Mouse (Mus musculus) heart, embryonic 11.5 days (tissue): ENCODE measurements at regions not wholly inside any gene's neighbourhood (a gene's known extent, or its start where the extent isn't known, plus 50 kb on each side); places are given as distances from the start of the nearest gene placed in this dataset.

Experiments
- ATAC-seq: fragments of 200-750 bp; cut with Nextera tagmentation; replicated peaks from 2 replicates; pipeline ENCODE4 v1.8.0; 2017; ENCODE audit warnings: moderate library complexity; ENCODE audit not compliant: insufficient number of reproducible peaks, low FRiP score, low TSS enrichment
- H3K27ac ChIP-seq: fragments of 300-500 bp; sonication (generic); 2 replicates; pipeline ENCODE4 v1.5.1; 2014; ENCODE audit warnings: mild to moderate bottlenecking, low read depth, low read length
- H3K27me3 ChIP-seq: fragments of 300-500 bp; sonication (generic); 2 replicates; pipeline ENCODE4 v1.6.1; 2014; ENCODE audit warnings: mild to moderate bottlenecking, low read length, mixed read lengths; ENCODE audit not compliant: control insufficient read depth, insufficient read depth
- H3K36me3 ChIP-seq: fragments of 300-500 bp; sonication (generic); 2 replicates; pipeline ENCODE4 v1.6.1; 2014; ENCODE audit warnings: mild to moderate bottlenecking, low read length, moderate library complexity, mixed read lengths; ENCODE audit not compliant: control insufficient read depth, insufficient read depth
- H3K4me1 ChIP-seq: fragments of 300-500 bp; sonication (generic); 2 replicates; pipeline ENCODE4 v1.6.1; 2014; ENCODE audit warnings: low read length; ENCODE audit not compliant: control insufficient read depth, insufficient read depth
- H3K4me2 ChIP-seq: fragments of 300-500 bp; sonication (generic); 2 replicates; pipeline ENCODE4 v1.6.1; 2014; ENCODE audit warnings: mild to moderate bottlenecking, moderate library complexity
- H3K4me3 ChIP-seq: fragments of 300-500 bp; sonication (generic); 2 replicates; pipeline ENCODE4 v1.5.1; 2014; ENCODE audit warnings: low read depth, low read length
- H3K9ac ChIP-seq: fragments of 300-500 bp; sonication (generic); 2 replicates; pipeline ENCODE4 v1.6.1; 2014; ENCODE audit warnings: mild to moderate bottlenecking, low read depth, low read length, moderate library complexity
- H3K9me3 ChIP-seq: fragments of 300-500 bp; sonication (generic); replicated peaks from 2 replicates; pipeline ENCODE4 v1.6.1; 2016; ENCODE audit warnings: low read length; ENCODE audit not compliant: control insufficient read depth
- WGBS: fragments of 180-500 bp; shearing (Covaris S2); extraction: QIAGEN DNeasy Blood & Tissue Kit; methylation state at CpG from one replicate; pipeline ENCODE4 v1.1.7; 2014; ENCODE audit not compliant: insufficient replicate concordance; 5-methylcytosine and 5-hydroxymethylcytosine counted together

- H3K4me3 ChIP-seq, result no peak overlapping the region
- 64% methylated on average over 3 of the region's 3 CpGs for WGBS
- no peaks in the 10 kb centered on the region for H3K36me3 ChIP-seq
- no peak overlapping the region for H3K4me2 ChIP-seq
- H3K9ac ChIP-seq, result no peak overlapping the region
- H3K9me3 ChIP-seq, result no peaks in the 10 kb centered on the region
- no peaks in the 10 kb centered on the region for H3K4me1 ChIP-seq
- no peak for ATAC-seq
- no peaks in the 10 kb centered on the region for H3K27me3 ChIP-seq
- no peak overlapping the region for H3K27ac ChIP-seq
These were observed 83.8 kb downstream of the Fasl start for GRCm38 (mm10) chr1:161704527-161704926.

GRCm38 (mm10) chr1:161695886-161696285, 92.4 kb downstream of the Fasl start:
- Histone ChIP-seq H3K9me3 (no peaks in the 10 kb centered on the region), H3K4me2 (no peak overlapping the region), H3K27ac (no peak overlapping the region), H3K4me1 (no peaks in the 10 kb centered on the region), H3K27me3 (no peaks in the 10 kb centered on the region), H3K4me3 (no peak overlapping the region), H3K9ac (no peak overlapping the region), H3K36me3 (no peaks in the 10 kb centered on the region)
- ATAC-seq, result no peak
- 44% methylated on average over 5 of the region's 5 CpGs for WGBS

- Histone ChIP-seq H3K36me3 (no peaks in the 10 kb centered on the region), H3K4me2 (no peak overlapping the region), H3K4me3 (no peak overlapping the region), H3K4me1 (no peaks in the 10 kb centered on the region), H3K27me3 (no peaks in the 10 kb centered on the region), H3K9me3 (no peaks in the 10 kb centered on the region), H3K27ac (no peak overlapping the region), H3K9ac (no peak overlapping the region)
- WGBS, result 75% methylated on average over 6 of the region's 6 CpGs
- ATAC-seq, result no peak
These were observed 94.5 kb downstream of the Fasl start for GRCm38 (mm10) chr1:161693768-161694160.

- no peak for ATAC-seq
- Histone ChIP-seq H3K27me3 (no peaks in the 10 kb centered on the region), H3K4me1 (no peaks in the 10 kb centered on the region), H3K4me2 (no peak overlapping the region), H3K4me3 (no peak overlapping the region), H3K9me3 (no peaks in the 10 kb centered on the region), H3K9ac (no peak overlapping the region), H3K36me3 (no peaks in the 10 kb centered on the region), H3K27ac (no peak overlapping the region)
- whole genome bisulfite sequencing, result 79% methylated on average over 14 of the region's 14 CpGs
These were observed 95.2 kb downstream of the Fasl start for GRCm38 (mm10) chr1:161692836-161693767.

GRCm38 (mm10) chr1:161688946-161689345, 99.3 kb downstream of the Fasl start:
- Histone ChIP-seq H3K9me3 (no peaks in the 10 kb centered on the region), H3K27ac (no peak overlapping the region), H3K27me3 (no peaks in the 10 kb centered on the region), H3K36me3 (no peaks in the 10 kb centered on the region), H3K4me2 (no peak overlapping the region), H3K9ac (no peak overlapping the region), H3K4me1 (no peaks in the 10 kb centered on the region), H3K4me3 (no peak overlapping the region)
- 34% methylated on average over 3 of the region's 3 CpGs for WGBS
- ATAC-seq, result no peak

- Histone ChIP-seq H3K27ac (no peak overlapping the region), H3K36me3 (no peaks in the 10 kb centered on the region), H3K4me1 (no peaks in the 10 kb centered on the region), H3K9ac (no peak overlapping the region), H3K9me3 (no peaks in the 10 kb centered on the region), H3K4me3 (no peak overlapping the region), H3K4me2 (peak overlapping the region; percentile 31), H3K27me3 (no peaks in the 10 kb centered on the region)
- 22% methylated on average over 12 of the region's 12 CpGs for WGBS
- ATAC-seq, result no peak
These were observed 100.7 kb downstream of the Fasl start for GRCm38 (mm10) chr1:161687548-161687947.

GRCm38 (mm10) chr1:161680558-161680957, 107.7 kb downstream of the Fasl start:
- no peak for ATAC-seq
- H3K4me1 ChIP-seq, result no peaks in the 10 kb centered on the region
- WGBS, result 60% methylated on average over 6 of the region's 6 CpGs

GRCm38 (mm10) chr1:161670937-161671336, 117.4 kb downstream of the Fasl start:
- H3K9me3 ChIP-seq, result no peaks in the 10 kb centered on the region
- no peak overlapping the region for H3K27ac ChIP-seq
- no peak overlapping the region for H3K9ac ChIP-seq
- no peaks in the 10 kb centered on the region for H3K36me3 ChIP-seq
- no peak for ATAC-seq
- H3K27me3 ChIP-seq, result no peaks in the 10 kb centered on the region
- no peaks in the 10 kb centered on the region for H3K4me1 ChIP-seq
- 81% methylated on average over 5 of the region's 5 CpGs for WGBS
- no peak overlapping the region for H3K4me3 ChIP-seq
- H3K4me2 ChIP-seq, result no peak overlapping the region

More at GRCm38 (mm10) chr1:161680558-161680957, 107.7 kb downstream of the Fasl start:
- Histone ChIP-seq H3K9ac (no peak overlapping the region), H3K9me3 (no peaks in the 10 kb centered on the region), H3K27me3 (no peaks in the 10 kb centered on the region), H3K4me2 (no peak overlapping the region), H3K4me3 (no peak overlapping the region), H3K36me3 (no peaks in the 10 kb centered on the region), H3K27ac (no peak overlapping the region)

GRCm38 (mm10) chr1:161664321-161664720, 124.0 kb downstream of the Fasl start:
- Histone ChIP-seq H3K27ac (no peak overlapping the region), H3K4me1 (no peaks in the 10 kb centered on the region), H3K4me2 (no peak overlapping the region), H3K36me3 (no peaks in the 10 kb centered on the region), H3K9ac (no peak overlapping the region), H3K9me3 (no peaks in the 10 kb centered on the region), H3K27me3 (no peaks in the 10 kb centered on the region), H3K4me3 (no peak overlapping the region)
- WGBS, result 33% methylated on average over 3 of the region's 3 CpGs
- ATAC-seq, result no peak
